ENCODE assay signal across 17 mouse cellular contexts in the genomic region with DNA sequence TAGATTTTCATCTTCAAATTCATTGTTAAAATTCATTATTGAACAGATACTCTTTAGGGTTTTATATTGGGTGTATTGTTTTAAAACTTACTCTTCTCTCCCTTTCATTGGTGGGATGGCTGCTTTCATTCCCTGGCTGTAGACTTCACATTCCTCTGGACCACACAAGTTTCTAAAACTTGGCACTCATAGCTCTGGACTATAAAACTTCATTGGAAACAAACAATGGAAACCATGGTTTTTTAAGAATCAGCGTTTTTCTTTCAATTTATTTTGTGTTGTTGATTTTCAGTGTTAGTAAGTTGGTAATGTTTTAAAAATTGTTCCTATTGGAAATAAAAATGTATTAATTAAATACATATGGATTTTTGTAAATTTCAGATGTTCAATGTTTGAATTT.
"Had no signal": no experiment of that assay in that cellular context is flagged by ENCODE, and none has a peak within 500 bp of the region (broad histone marks: within the 10 kb centered on the region; RNA-seq: fewer than 3 reads in every experiment).

No protein-coding gene starts in this region.

- H3K9ac ChIP-seq: liver, embryonic 15.5 days; liver, postnatal 0 days; lung, embryonic 15.5 days; midbrain, embryonic 13.5 days; midbrain, embryonic 15.5 days; neural tube, embryonic 12.5 days; stomach, embryonic 15.5 days had no signal

- H3K36me3 ChIP-seq: liver, embryonic 15.5 days; lung, embryonic 15.5 days; midbrain, embryonic 13.5 days; midbrain, embryonic 15.5 days; neural tube, embryonic 12.5 days; stomach, embryonic 15.5 days had no signal

- H3K9me3 ChIP-seq: liver, embryonic 15.5 days; lung, embryonic 15.5 days; midbrain, embryonic 13.5 days; midbrain, embryonic 15.5 days; neural tube, embryonic 12.5 days; stomach, embryonic 15.5 days had no signal

- H3K4me1 ChIP-seq: liver, embryonic 15.5 days; lung, embryonic 15.5 days; midbrain, embryonic 13.5 days; midbrain, embryonic 15.5 days; neural tube, embryonic 12.5 days; stomach, embryonic 15.5 days had no signal

- DNase-seq: liver, postnatal 0 days; lung, postnatal 14 days; lung, postnatal 36 days; right cerebral cortex, postnatal 14 days; thymus, adult 2 months; thymus, postnatal 25 days; thymus, postnatal 4 days had no signal

- H3K27me3 ChIP-seq: liver, embryonic 15.5 days; lung, embryonic 15.5 days; megakaryocyte, embryonic 14.5 days; midbrain, embryonic 13.5 days; midbrain, embryonic 15.5 days; neural tube, embryonic 12.5 days; stomach, embryonic 15.5 days had no signal

- ATAC-seq: liver, postnatal 0 days; midbrain, embryonic 13.5 days; midbrain, embryonic 15.5 days had no signal

- H3K4me2 ChIP-seq: liver, embryonic 15.5 days; lung, embryonic 15.5 days; midbrain, embryonic 11.5 days; midbrain, embryonic 13.5 days; midbrain, embryonic 15.5 days; neural tube, embryonic 12.5 days; stomach, embryonic 15.5 days had no signal

- H3K4me3 ChIP-seq: liver, embryonic 15.5 days; lung, embryonic 15.5 days; megakaryocyte, embryonic 14.5 days; midbrain, embryonic 13.5 days; midbrain, embryonic 15.5 days; neural tube, embryonic 12.5 days; stomach, embryonic 15.5 days had no signal

- H3K27ac ChIP-seq: liver, embryonic 15.5 days; lung, embryonic 15.5 days; macrophage; midbrain, embryonic 13.5 days; midbrain, embryonic 15.5 days; neural tube, embryonic 12.5 days; stomach, embryonic 15.5 days; stomach, postnatal 0 days had no signal
